Mouse (Mus musculus) lung, embryonic 15.5 days (tissue): Measurements from ENCODE around the gene Rtn2. TPM values are rescaled to one million over a fixed set of nuclear protein-coding genes. Genes with fewer than 3 reads are reported as not detected.

Experiments used
- ATAC-seq: fragments of 200-750 bp; cut with Nextera tagmentation; 2 replicates; pipeline ENCODE4 v1.8.0; 2017; ENCODE audit warnings: moderate number of reproducible peaks, borderline replicate concordance; ENCODE audit not compliant: low FRiP score, low TSS enrichment; ENCODE audit errors: extremely low read depth
- H3K27ac ChIP-seq: fragments of 300-500 bp; sonication (generic); 2 replicates; pipeline ENCODE4 v1.5.1; 2015; ENCODE audit warnings: moderate library complexity, mild to moderate bottlenecking, inconsistent platforms
- H3K27me3 ChIP-seq: fragments of 300-500 bp; sonication (generic); 2 replicates; pipeline ENCODE4 v1.6.1; 2015; ENCODE audit warnings: inconsistent platforms
- H3K36me3 ChIP-seq: fragments of 300-500 bp; sonication (generic); 2 replicates; pipeline ENCODE4 v1.6.1; 2015; ENCODE audit warnings: inconsistent platforms
- H3K4me1 ChIP-seq: fragments of 300-500 bp; sonication (generic); 2 replicates; pipeline ENCODE4 v1.6.1; 2015; ENCODE audit warnings: inconsistent platforms
- H3K4me2 ChIP-seq: fragments of 300-500 bp; sonication (generic); 2 replicates; pipeline ENCODE4 v1.6.1; 2015; ENCODE audit warnings: inconsistent platforms, mild to moderate bottlenecking, moderate library complexity
- H3K4me3 ChIP-seq: fragments of 300-500 bp; sonication (generic); 2 replicates; pipeline ENCODE4 v1.5.1; 2015; ENCODE audit warnings: mild to moderate bottlenecking, inconsistent platforms
- H3K9ac ChIP-seq: fragments of 300-500 bp; sonication (generic); 2 replicates; pipeline ENCODE4 v1.6.1; 2015; ENCODE audit warnings: inconsistent platforms
- H3K9me3 ChIP-seq: fragments of 300-500 bp; sonication (generic); 2 replicates; pipeline ENCODE4 v1.6.1; 2016; ENCODE audit warnings: inconsistent platforms
- WGBS: fragments of 180-500 bp; shearing (Covaris S2); methylation state at CpG from one replicate; pipeline ENCODE4 v1.1.7; 2015; 5-methylcytosine and 5-hydroxymethylcytosine counted together
- polyA plus RNA-seq: library from polyadenylated mRNA; unstranded; fragments of >200 nt; fragmentation: Nextera tagmentation; extraction: Ambion mirVana; gene quantifications from 2 replicates; pipeline ENCODE4 v1.2.1, GENCODE M21; 2015

Gene Rtn2
- polyA plus RNA-seq, 1 experiment from 2014 or later = 11.4 TPM

- peaks cover 2% of the 10 kb centered on the region for H3K36me3 ChIP-seq
- no peak overlapping the region for H3K4me3 ChIP-seq
- under 1% methylated on average over 11 of the region's 11 CpGs for WGBS
- no peaks in the 10 kb centered on the region for H3K9me3 ChIP-seq
- H3K9ac ChIP-seq = no peak overlapping the region
- peaks cover 44% of the 10 kb centered on the region for H3K4me1 ChIP-seq
- H3K27ac ChIP-seq = no peak overlapping the region
- H3K4me2 ChIP-seq = peak overlapping the region; percentile 92
- no peak for ATAC-seq
- H3K27me3 ChIP-seq = peaks cover 17% of the 10 kb centered on the region
Observed at GRCm38 (mm10) chr7:19343210-19343808, 60.9 kb downstream of the Rtn2 start.

- Histone ChIP-seq H3K9ac (peak within 1 kb of the TSS; percentile 57), H3K4me3 (peak within 1 kb of the TSS; percentile 62), H3K4me2 (peak within 1 kb of the TSS; percentile 92), H3K9me3 (no peaks in the 10 kb centered on the region), H3K27me3 (peaks cover 17% of the 10 kb centered on the region), H3K4me1 (peaks cover 39% of the 10 kb centered on the region), H3K27ac (peak within 1 kb of the TSS; percentile 83), H3K36me3 (peaks cover 11% of the 10 kb centered on the region)
- ATAC-seq = no peak
- 21% methylated on average over 12 of the region's 12 CpGs for WGBS
Observed at GRCm38 (mm10) chr7:19344237-19344847, 61.9 kb downstream of the Rtn2 start, which contains the start of gene Ercc1. Gene Ercc1 (plus strand): TSS chr7:19344778.

- H3K4me1 ChIP-seq = peaks cover 39% of the 10 kb centered on the region
- peak overlapping the region; percentile 85 for H3K4me2 ChIP-seq
- peak; percentile 93 for ATAC-seq
- peaks cover 12% of the 10 kb centered on the region for H3K36me3 ChIP-seq
- H3K9ac ChIP-seq = peak overlapping the region; percentile 57
- H3K9me3 ChIP-seq = no peaks in the 10 kb centered on the region
- peak overlapping the region; percentile 83 for H3K27ac ChIP-seq
- H3K27me3 ChIP-seq = peaks cover 17% of the 10 kb centered on the region
- under 1% methylated on average over 31 of the region's 31 CpGs for WGBS
- H3K4me3 ChIP-seq = peak overlapping the region; percentile 62
Observed at GRCm38 (mm10) chr7:19344938-19345471, 62.6 kb downstream of the Rtn2 start.

Other genes starting within 250 kb of the Rtn2 start
- not detected in 2 replicates for gene Rsph6a, start 227.9 kb upstream of the Rtn2 start, polyA plus RNA-seq
- 15.9 and 17.1 TPM in 2 replicates for gene Dmwd, start 206.4 kb upstream of the Rtn2 start, polyA plus RNA-seq
- gene Dmpk, start 198.8 kb upstream of the Rtn2 start, polyA plus RNA-seq = 24.2 and 27.1 TPM in 2 replicates
- gene Six5, start 188.0 kb upstream of the Rtn2 start, polyA plus RNA-seq = 9.5 and 9.7 TPM in 2 replicates
- 1.8 and 1.9 TPM in 2 replicates for gene Gm4969, start 164.3 kb upstream of the Rtn2 start, polyA plus RNA-seq
- gene Fbxo46, start 162.8 kb upstream of the Rtn2 start, polyA plus RNA-seq = 13.6 and 13.8 TPM in 2 replicates
- gene Qpctl, start 133.3 kb upstream of the Rtn2 start, polyA plus RNA-seq = 15.2 and 15.3 TPM in 2 replicates
- 140 and 154 TPM in 2 replicates for gene Snrpd2, start 132.9 kb upstream of the Rtn2 start, polyA plus RNA-seq
- gene Gipr, start 116.5 kb upstream of the Rtn2 start, polyA plus RNA-seq = 3.2 and 5.1 TPM in 2 replicates
- 10.7 and 12.2 TPM in 2 replicates for gene Eml2, start 106.2 kb upstream of the Rtn2 start, polyA plus RNA-seq
- 2.2 TPM in 2 replicates for gene Gpr4, start 70.1 kb upstream of the Rtn2 start, polyA plus RNA-seq
- 33.2 and 34.6 TPM in 2 replicates for gene Opa3, start 54.3 kb upstream of the Rtn2 start, polyA plus RNA-seq
- 115 TPM in 2 replicates for gene Vasp, start 10.8 kb upstream of the Rtn2 start, polyA plus RNA-seq
- not detected in 2 replicates for gene Ppm1n, start 2.6 kb upstream of the Rtn2 start, polyA plus RNA-seq
- gene Fosb, start 27.4 kb downstream of the Rtn2 start, polyA plus RNA-seq = 0.24 and 0.26 TPM in 2 replicates
- 86.4 and 88.6 TPM in 2 replicates for gene Ercc1, start 62.2 kb downstream of the Rtn2 start, polyA plus RNA-seq
- 20.1 and 21.7 TPM in 2 replicates for gene Cd3eap, start 76.9 kb downstream of the Rtn2 start, polyA plus RNA-seq
- gene Ppp1r13l, start 77.1 kb downstream of the Rtn2 start, polyA plus RNA-seq = 6.3 and 6.8 TPM in 2 replicates
- 14.4 and 15.7 TPM in 2 replicates for gene Ercc2, start 99.4 kb downstream of the Rtn2 start, polyA plus RNA-seq
- gene Klc3, start 121.5 kb downstream of the Rtn2 start, polyA plus RNA-seq = 13.3 and 18.4 TPM in 2 replicates
- gene Ckm, start 122.2 kb downstream of the Rtn2 start, polyA plus RNA-seq = 52.5 and 53.0 TPM in 2 replicates
- 7.9 TPM in 2 replicates for gene Mark4, start 176.2 kb downstream of the Rtn2 start, polyA plus RNA-seq
- gene Exoc3l2, start 180.7 kb downstream of the Rtn2 start, polyA plus RNA-seq = 1.4 and 1.7 TPM in 2 replicates
- 2.0 TPM in 2 replicates for gene Bloc1s3, start 225.7 kb downstream of the Rtn2 start, polyA plus RNA-seq
- 97.8 and 103 TPM in 2 replicates for gene Trappc6a, start 225.8 kb downstream of the Rtn2 start, polyA plus RNA-seq
- 0.20 TPM in 1 of 2 replicates, not detected in the other for gene Nkpd1, start 235.2 kb downstream of the Rtn2 start, polyA plus RNA-seq